Mouse (Mus musculus) embryonic facial prominence, embryonic 14.5 days (tissue): ENCODE results near the gene Zbtb7b. TPM values are rescaled to one million over a fixed set of nuclear protein-coding genes. Genes with fewer than 3 reads are reported as not detected.

Experiments
- ATAC-seq: fragments of 200-750 bp; cut with Nextera tagmentation; 2 replicates; pipeline ENCODE4 v1.8.0; 2017; ENCODE audit warnings: low read depth, moderate number of reproducible peaks, moderate TSS enrichment
- DNase-seq: peaks from one replicate; pipeline ENCODE4 v3.0.0-alpha.2; 2015; ENCODE audit warnings: low spot score
- H3K27ac ChIP-seq: fragments of 300-500 bp; sonication (generic); replicated peaks from 2 replicates; pipeline ENCODE4 v1.5.1; 2014; ENCODE audit warnings: low read depth, mild to moderate bottlenecking, low read length, moderate library complexity
- H3K27me3 ChIP-seq: fragments of 300-500 bp; sonication (generic); replicated peaks from 2 replicates; pipeline ENCODE4 v1.6.1; 2014; ENCODE audit warnings: low read length; ENCODE audit not compliant: control insufficient read depth, insufficient read depth
- H3K36me3 ChIP-seq: fragments of 300-500 bp; sonication (generic); 2 replicates; pipeline ENCODE4 v1.6.1; 2014; ENCODE audit warnings: low read length, mixed read lengths; ENCODE audit not compliant: control insufficient read depth, insufficient read depth
- H3K4me1 ChIP-seq: fragments of 300-500 bp; sonication (generic); 2 replicates; pipeline ENCODE4 v1.6.1; 2014; ENCODE audit warnings: antibody characterized with exemption, low read length; ENCODE audit not compliant: control insufficient read depth, insufficient read depth
- H3K4me2 ChIP-seq: fragments of 300-500 bp; sonication (generic); 2 replicates; pipeline ENCODE4 v1.6.1; 2014; ENCODE audit warnings: low read depth, mild to moderate bottlenecking, low read length, moderate library complexity, mixed read lengths
- H3K4me3 ChIP-seq: fragments of 300-500 bp; sonication (generic); 2 replicates; pipeline ENCODE4 v1.5.1; 2014; ENCODE audit warnings: low read depth, mild to moderate bottlenecking, low read length
- H3K9ac ChIP-seq: fragments of 300-500 bp; sonication (generic); 2 replicates; pipeline ENCODE4 v1.6.1; 2014; ENCODE audit warnings: low read depth, mild to moderate bottlenecking, low read length, moderate library complexity, mixed read lengths
- H3K9me3 ChIP-seq: fragments of 300-500 bp; sonication (generic); 2 replicates; pipeline ENCODE4 v1.6.1; 2016; ENCODE audit warnings: low read length; ENCODE audit not compliant: control insufficient read depth
- WGBS: fragments of 180-500 bp; shearing (Covaris S2); extraction: QIAGEN DNeasy Blood & Tissue Kit; methylation state at CpG from one replicate; pipeline ENCODE4 v1.1.7; 2014; 5-methylcytosine and 5-hydroxymethylcytosine counted together
- polyA plus RNA-seq: library from polyadenylated mRNA; unstranded; fragments of >200 nt; fragmentation: Nextera tagmentation; extraction: Ambion mirVana; gene quantifications from 2 replicates; pipeline ENCODE4 v1.2.1, GENCODE M21; 2014

Zbtb7b gene
- polyA plus RNA-seq, 1 experiment from 2014 or later = 3.6 TPM

DNA sequence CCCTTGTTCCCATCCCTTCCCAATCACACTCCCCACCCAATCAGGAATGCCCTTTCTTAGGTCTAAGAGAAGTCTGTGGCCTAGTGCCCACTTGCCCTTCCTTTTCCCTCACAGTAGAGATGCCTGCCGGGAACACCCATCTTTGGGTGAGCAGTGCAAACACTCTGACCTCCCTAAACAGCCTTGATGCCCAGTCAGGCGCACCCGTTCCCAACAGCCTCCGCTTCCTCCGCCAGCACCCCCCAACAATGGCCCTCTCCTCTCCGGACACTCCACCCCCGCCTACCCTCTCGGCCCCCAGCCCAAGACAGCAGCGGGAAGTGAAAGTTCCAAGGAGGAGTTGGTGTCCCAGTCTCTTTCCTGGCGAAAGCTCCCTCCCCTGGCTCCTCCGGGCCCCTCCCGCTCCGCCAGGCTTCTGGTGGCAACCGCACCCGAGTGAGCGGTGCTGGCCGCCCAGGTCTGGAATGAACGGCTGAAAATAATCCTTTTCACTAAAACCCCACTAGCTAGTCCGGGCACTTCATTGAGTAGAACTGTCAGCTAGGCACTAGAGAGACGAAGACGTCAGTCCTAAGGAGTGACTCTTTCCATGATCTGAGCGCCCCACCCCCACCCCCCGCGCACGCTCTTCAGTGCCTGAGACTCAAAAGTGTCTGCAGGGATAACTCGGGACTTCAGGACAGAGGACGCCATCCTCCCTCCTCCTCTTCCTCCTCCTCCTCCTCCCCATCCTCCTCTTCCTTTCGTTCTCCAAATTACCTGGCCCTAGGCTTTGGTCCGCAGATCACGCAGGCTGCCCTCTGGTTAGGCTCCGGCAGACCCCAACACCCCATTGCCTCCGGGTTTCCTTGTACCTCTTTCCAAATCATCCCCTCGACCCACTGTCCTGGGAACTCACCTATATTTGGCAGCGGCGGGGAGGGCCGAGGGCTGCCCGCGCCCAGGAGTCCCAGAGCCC, 45.4 kb downstream of the Zbtb7b start:
- H3K9me3 ChIP-seq = no peaks in the 10 kb centered on the region
- peaks cover 20% of the 10 kb centered on the region for H3K36me3 ChIP-seq
- peak overlapping the region; percentile 98 for H3K4me2 ChIP-seq
- peak; percentile 60 for ATAC-seq
- WGBS = 1% methylated on average over 37 of the region's 38 CpGs
- peak overlapping the region; percentile 61 for H3K27ac ChIP-seq
- H3K27me3 ChIP-seq = no peaks in the 10 kb centered on the region
- H3K4me3 ChIP-seq = peak overlapping the region; percentile 73
- H3K4me1 ChIP-seq = peaks cover 11% of the 10 kb centered on the region
- H3K9ac ChIP-seq = peak overlapping the region; percentile 71
- DNase-seq = peak; percentile 63

DNA sequence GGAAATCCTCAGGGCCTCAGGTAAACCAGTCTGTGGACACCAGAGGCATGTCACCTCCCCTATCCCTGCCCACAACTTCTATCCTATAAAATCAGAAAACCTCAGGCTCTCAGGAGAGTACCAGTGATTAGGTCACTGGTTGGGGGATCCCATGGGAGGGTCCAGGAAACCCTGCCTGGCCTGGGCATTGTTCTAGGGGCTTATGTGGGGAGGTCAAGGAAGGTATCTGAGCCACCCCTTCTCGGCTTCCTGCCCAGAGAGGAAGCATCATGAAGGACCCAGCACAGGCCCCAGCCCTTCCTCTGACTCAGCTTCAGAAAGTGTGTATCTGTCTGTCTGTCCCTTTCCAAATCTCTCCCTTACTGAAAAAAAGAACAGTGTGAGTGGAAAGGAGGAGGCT, 46.7 kb downstream of the Zbtb7b start:
- H3K9me3 ChIP-seq = no peaks in the 10 kb centered on the region
- ATAC-seq = no peak
- no peaks in the 10 kb centered on the region for H3K27me3 ChIP-seq
- peaks cover 11% of the 10 kb centered on the region for H3K4me1 ChIP-seq
- no peak overlapping the region for H3K9ac ChIP-seq
- no peak overlapping the region for H3K4me3 ChIP-seq
- H3K27ac ChIP-seq = no peak overlapping the region
- peaks cover 33% of the 10 kb centered on the region for H3K36me3 ChIP-seq
- H3K4me2 ChIP-seq = peak overlapping the region; percentile 98; the same call in 1 of the 2 replicates
- DNase-seq = no peak
- WGBS = 50% methylated on average over 1 of the region's 1 CpGs

DNA sequence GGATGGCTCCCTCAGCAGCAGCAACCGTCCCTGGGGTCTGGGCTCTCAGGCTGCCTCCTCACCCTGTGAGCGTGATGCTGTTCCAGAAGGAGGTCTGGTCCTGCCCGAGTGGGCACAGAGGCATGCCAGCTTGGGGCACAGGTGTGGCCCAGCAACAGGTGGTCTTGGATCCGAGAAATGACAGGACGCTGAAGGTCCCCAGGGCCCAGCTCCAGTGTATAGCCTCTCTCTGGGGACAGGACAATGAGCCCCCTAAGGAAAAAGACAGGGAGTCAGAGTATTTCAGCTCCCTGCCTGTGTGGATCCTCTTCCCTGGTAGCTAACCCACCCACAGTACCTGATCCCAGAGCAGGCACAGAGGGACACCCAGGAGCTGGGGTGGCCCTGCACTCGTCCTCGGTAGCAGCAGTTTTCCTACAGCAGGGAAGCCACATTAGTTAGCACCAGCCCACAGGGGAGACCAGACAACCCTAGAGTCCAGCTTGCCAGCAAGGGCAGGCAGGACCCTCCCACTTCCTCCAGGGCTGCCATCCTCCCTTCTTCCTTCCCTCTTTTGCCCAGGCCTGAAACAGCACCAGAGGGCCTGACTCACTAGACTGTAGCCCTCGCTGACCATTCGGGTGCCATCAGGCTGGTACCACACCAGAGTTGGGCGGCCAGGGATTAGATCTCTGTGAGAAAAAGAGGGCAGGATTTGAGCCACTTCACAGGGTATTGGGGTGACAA, 47.6 kb downstream of the Zbtb7b start:
- H3K36me3 ChIP-seq = peaks cover 34% of the 10 kb centered on the region

DNA sequence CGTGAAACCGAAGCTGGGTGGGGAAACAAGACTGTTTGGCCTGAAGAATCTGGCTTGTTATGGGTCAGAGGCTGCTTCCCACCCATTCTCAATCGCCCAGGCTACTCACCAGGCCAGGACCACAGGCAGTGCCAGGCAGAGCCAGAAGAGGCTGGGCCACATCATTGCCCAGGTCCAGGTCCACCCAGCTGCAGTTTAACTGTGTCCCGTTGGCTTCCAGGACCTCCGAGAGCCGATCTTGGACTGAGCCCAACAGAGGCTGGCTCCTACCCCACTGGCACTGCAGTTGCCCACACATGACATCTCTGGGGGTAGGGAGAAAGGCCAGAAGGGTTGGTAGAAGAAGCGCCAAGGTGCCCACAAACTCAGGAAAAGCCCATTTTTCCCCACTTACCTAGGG, 51.3 kb downstream of the Zbtb7b start:
- Histone ChIP-seq H3K4me1 (peaks cover 12% of the 10 kb centered on the region; the same call in 1 of the 2 replicates), H3K4me2 (no peak overlapping the region), H3K9ac (no peak overlapping the region), H3K27me3 (no peaks in the 10 kb centered on the region), H3K4me3 (no peak overlapping the region), H3K36me3 (peaks cover 34% of the 10 kb centered on the region), H3K9me3 (no peaks in the 10 kb centered on the region), H3K27ac (no peak overlapping the region)
- WGBS = 78% methylated on average over 6 of the region's 7 CpGs
- DNase-seq = no peak
- ATAC-seq = no peak

More for the DNA sequence above, 47.6 kb downstream of the Zbtb7b start:
- no peak overlapping the region for H3K4me2 ChIP-seq
- no peak overlapping the region for H3K4me3 ChIP-seq
- no peak for DNase-seq
- no peak overlapping the region for H3K27ac ChIP-seq
- H3K4me1 ChIP-seq = peaks cover 11% of the 10 kb centered on the region
- 84% methylated on average over 10 of the region's 10 CpGs for WGBS
- no peaks in the 10 kb centered on the region for H3K9me3 ChIP-seq
- no peak overlapping the region for H3K9ac ChIP-seq
- H3K27me3 ChIP-seq = no peaks in the 10 kb centered on the region
- no peak for ATAC-seq

DNA sequence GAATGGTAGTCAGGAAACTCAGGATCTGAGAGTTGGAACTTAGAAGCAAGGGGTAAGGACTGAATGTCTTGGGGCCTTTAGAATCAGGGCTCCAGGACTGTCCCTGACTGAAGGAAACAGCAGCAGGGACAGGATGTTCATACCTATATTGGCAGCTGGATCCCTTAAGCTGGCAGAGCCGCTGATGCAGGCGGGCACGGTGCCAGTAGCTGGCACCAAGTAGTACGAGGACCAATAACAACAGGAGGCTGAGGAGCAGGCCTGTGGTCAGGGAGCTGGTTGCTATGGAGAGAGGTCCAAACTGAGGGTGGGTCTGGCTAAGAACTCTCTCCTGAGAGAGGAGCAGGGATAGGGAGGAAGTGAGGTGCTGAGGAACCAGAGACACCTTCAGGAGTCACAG, 52.8 kb downstream of the Zbtb7b start:
- DNase-seq = no peak
- Histone ChIP-seq H3K27ac (no peak overlapping the region), H3K4me2 (no peak overlapping the region), H3K4me1 (peaks cover 19% of the 10 kb centered on the region), H3K9ac (no peak overlapping the region), H3K9me3 (no peaks in the 10 kb centered on the region), H3K27me3 (no peaks in the 10 kb centered on the region), H3K36me3 (peaks cover 26% of the 10 kb centered on the region), H3K4me3 (no peak overlapping the region)
- 91% methylated on average over 4 of the region's 4 CpGs for WGBS
- no peak for ATAC-seq

DNA sequence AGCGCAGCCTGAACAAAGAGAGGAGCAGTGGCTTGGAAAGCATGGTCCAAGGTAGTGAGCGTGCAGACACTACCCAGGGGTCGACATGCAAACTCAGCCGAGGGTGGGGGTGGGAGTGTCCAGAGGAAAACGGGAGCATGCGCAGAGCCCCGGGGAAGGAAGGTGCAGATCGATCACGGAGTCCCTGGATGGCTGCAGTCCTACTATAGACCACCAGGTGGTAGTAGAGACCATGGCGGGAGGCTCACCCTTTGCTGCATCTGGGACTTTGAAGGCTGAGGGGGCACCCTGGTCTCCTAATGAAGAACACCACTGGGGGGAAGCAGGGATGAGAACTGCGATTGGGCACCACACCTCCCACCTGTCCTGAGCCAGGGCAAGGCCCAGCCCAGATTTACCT, 54.1 kb downstream of the Zbtb7b start:
- peak overlapping the region; percentile 59 for H3K4me2 ChIP-seq
- DNase-seq = peak; percentile 78
- 6% methylated on average over 11 of the region's 11 CpGs for WGBS
- no peak overlapping the region for H3K27ac ChIP-seq
- H3K9ac ChIP-seq = peak overlapping the region; percentile 49
- H3K9me3 ChIP-seq = no peaks in the 10 kb centered on the region
- H3K4me1 ChIP-seq = peaks cover 25% of the 10 kb centered on the region
- peak; percentile 17; the same call in 1 of the 2 replicates for ATAC-seq
- H3K27me3 ChIP-seq = no peaks in the 10 kb centered on the region
- peaks cover 19% of the 10 kb centered on the region for H3K36me3 ChIP-seq
- peak overlapping the region; percentile 30 for H3K4me3 ChIP-seq

DNA sequence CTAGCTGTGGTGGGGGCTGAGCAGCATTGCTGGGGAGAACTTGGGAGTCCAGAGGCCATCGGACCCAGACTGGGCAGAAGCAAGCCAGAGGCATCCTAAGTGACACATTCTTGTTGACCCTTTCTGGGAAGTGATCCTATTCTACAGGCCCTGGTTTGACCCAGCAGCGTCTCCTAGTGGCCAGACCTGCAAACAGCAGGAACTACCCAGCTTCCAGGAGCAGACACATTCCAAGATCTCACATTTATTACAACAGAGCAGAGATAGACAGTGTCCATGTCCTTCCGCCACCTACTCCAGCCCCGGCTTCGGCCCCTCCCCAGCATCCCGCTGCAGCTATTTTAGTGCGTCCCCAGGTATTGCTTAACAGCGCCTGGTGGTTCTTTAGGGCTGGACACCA, 55.2 kb downstream of the Zbtb7b start:
- no peak overlapping the region for H3K27ac ChIP-seq
- H3K36me3 ChIP-seq = peaks cover 25% of the 10 kb centered on the region
- no peak overlapping the region for H3K9ac ChIP-seq
- no peak overlapping the region for H3K4me3 ChIP-seq
- ATAC-seq (no peak), DNase-seq (no peak)
- WGBS = 25% methylated on average over 7 of the region's 8 CpGs
- peaks cover 25% of the 10 kb centered on the region for H3K4me1 ChIP-seq
- H3K27me3 ChIP-seq = no peaks in the 10 kb centered on the region
- 0 out of 2 replicates have a peak overlapping the region, but pooled peaks have one; percentile 74 for H3K4me2 ChIP-seq
- H3K9me3 ChIP-seq = no peaks in the 10 kb centered on the region

DNA sequence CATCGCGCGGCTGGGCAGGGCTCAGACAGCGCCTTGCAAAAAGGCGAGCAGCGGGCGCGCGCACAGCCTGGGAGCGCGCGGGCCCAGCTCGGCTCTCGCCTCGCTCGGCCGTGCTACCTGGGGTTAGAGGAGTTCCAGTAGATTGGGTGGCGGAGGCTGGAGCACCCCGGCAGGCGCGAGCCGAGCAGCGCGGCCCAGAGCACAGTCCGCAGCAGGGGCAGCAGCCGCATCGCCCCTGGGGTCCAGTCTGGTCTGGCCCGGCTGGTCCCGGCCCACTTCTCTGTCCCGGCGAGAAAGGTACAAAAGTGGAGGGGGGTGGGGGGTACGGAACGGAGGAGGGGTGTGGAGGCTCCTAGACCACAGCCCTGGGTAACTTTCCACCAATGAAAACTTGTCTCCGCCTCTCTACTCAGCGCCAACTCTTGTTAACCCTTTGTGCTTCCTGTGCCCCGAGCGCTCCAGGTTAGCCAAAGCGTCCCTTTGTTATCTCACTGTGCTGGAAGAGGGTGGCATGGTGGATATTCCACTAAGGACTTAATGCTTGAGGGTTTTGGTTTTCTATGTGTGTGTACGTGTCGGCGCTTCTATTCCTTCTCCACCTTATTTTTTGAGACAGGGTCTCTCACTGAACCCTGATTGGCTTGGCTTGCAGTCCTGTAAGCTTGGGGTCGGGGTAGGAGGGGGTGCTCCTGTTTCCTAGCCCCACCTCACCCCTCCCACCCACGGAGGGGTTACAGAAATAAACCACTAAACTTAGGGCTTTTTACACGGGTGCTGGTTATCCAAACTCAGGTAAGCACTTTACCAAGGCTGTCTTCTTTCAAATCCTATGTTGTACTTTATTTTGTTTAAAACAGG, 56.6 kb downstream of the Zbtb7b start, which contains the start of gene Efna4:
Efna4 (minus strand) TSS at position 308 of the 858 bp plus-strand sequence.
- peaks cover 25% of the 10 kb centered on the region for H3K4me1 ChIP-seq
- H3K36me3 ChIP-seq = peaks cover 25% of the 10 kb centered on the region
- 1% methylated on average over 13 of the region's 44 CpGs for WGBS
- peak within 1 kb of the TSS; percentile 96 for H3K4me3 ChIP-seq
- H3K27ac ChIP-seq = peak within 1 kb of the TSS; percentile 96
- peak within 1 kb of the TSS; percentile 74 for H3K4me2 ChIP-seq
- ATAC-seq (peak; percentile 91), DNase-seq (peak; percentile 95)
- H3K9ac ChIP-seq = peak within 1 kb of the TSS; percentile 94
- no peaks in the 10 kb centered on the region for H3K27me3 ChIP-seq
- no peaks in the 10 kb centered on the region for H3K9me3 ChIP-seq
